Mouse (Mus musculus): ENCODE measurements at regions not wholly inside any gene's neighbourhood (a gene's known extent, or its start where the extent isn't known, plus 50 kb on each side); places are given as distances from the start of the nearest gene placed in this dataset.

- no peak for DNase-seq
- H3K4me3 ChIP-seq (replicated peaks; ENCODE audit: extremely low read depth, low read depth, low read length), result no peak overlapping the region
- no peaks in the 10 kb centered on the region for H3K4me1 ChIP-seq (ENCODE audit: control insufficient read depth, insufficient read depth, low read length)
- no peak for TF ChIP-seq POLR2A (IDR thresholded peaks at IDR 0.05; ENCODE audit: borderline replicate concordance, extremely low read depth, low read depth, low read length)
- no peak for TF ChIP-seq CTCF (IDR thresholded peaks at IDR 0.05; ENCODE audit: insufficient read depth, low read length)
These were observed 72.7 kb upstream of the Sgcd start for GRCm38 (mm10) chr11:48061501-48061900.

GRCm38 (mm10) chr11:48051156-48051866 lies 62.5 kb upstream of the Sgcd start:
- TF ChIP-seq POLR2A (IDR thresholded peaks at IDR 0.05; ENCODE audit: borderline replicate concordance, extremely low read depth, low read depth, low read length) (no peak), CTCF (IDR thresholded peaks at IDR 0.05; ENCODE audit: insufficient read depth, low read length) (no peak)
- Histone ChIP-seq H3K4me1 (ENCODE audit: control insufficient read depth, insufficient read depth, low read length) (no peaks in the 10 kb centered on the region), H3K4me3 (replicated peaks; ENCODE audit: extremely low read depth, low read depth, low read length) (no peak overlapping the region)
- no peak for DNase-seq
- WGBS, result 62% methylated on average over 3 of the region's 3 CpGs

GRCm38 (mm10) chr11:48048311-48048710 lies 59.5 kb upstream of the Sgcd start:
- no peak for DNase-seq
- no peak for TF ChIP-seq POLR2A (IDR thresholded peaks at IDR 0.05; ENCODE audit: borderline replicate concordance, extremely low read depth, low read depth, low read length)
- no peak for TF ChIP-seq CTCF (IDR thresholded peaks at IDR 0.05; ENCODE audit: insufficient read depth, low read length)
- Histone ChIP-seq H3K4me1 (ENCODE audit: control insufficient read depth, insufficient read depth, low read length) (no peaks in the 10 kb centered on the region), H3K4me3 (replicated peaks; ENCODE audit: extremely low read depth, low read depth, low read length) (no peak overlapping the region)
- 68% methylated on average over 1 of the region's 1 CpGs for WGBS
